Mouse (Mus musculus) activated CD4-positive, CD25-positive, alpha-beta regulatory T cell, adult 4 months (primary cell): Measurements from ENCODE around the gene Ppp4c. TPM values are rescaled to one million over a fixed set of nuclear protein-coding genes. Genes with fewer than 3 reads are reported as not detected.

ENCODE experiments used
- ATAC-seq: one replicate; pipeline ENCODE4 v1.8.0; 2017
- polyA plus RNA-seq, 2 experiments: library from polyadenylated mRNA; unstranded; fragments of 100-300 nt; shearing (Covaris generic); gene quantifications; one replicate each; pipeline ENCODE4 v1.2.1; 2017

Gene Ppp4c
- polyA plus RNA-seq, 2 experiments from 2014 or later: 133 to 149 TPM

DNA sequence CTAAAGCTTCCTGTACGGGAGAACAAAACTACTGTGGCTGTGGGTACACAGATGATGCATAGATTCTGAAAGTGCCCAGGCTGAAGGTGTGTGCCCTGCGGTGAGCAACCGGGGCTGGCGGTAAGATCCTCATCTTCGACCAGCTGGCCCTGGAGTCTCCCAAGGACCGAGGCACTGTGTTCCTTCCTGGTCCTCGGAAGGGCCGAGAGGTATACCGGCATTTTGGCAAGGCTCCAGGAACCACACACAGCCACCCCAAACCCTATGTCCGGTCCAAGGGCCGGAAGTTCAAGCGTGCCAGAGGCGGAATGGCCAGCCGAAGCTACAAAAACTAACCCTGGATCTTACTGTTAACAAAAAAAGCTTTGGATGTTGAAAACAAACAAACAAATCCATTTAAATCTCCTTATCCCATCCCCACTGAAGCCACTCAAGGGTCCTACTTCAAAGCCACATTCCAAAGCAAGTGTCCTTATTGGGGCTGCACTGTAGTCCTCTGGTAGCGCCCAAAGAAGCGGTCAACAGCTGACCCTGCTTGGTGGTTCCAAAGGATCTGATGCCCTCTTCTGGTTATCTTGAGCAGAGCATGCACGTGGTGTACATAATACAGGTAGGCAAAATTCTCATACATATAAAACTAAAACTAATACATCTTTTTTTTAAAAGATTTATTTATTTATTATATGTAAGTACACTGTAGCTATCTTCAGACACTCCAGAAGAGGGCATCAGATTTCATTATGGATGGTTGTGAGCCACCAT, 42.5 kb downstream of the Ppp4c start:
- no peak for ATAC-seq

DNA sequence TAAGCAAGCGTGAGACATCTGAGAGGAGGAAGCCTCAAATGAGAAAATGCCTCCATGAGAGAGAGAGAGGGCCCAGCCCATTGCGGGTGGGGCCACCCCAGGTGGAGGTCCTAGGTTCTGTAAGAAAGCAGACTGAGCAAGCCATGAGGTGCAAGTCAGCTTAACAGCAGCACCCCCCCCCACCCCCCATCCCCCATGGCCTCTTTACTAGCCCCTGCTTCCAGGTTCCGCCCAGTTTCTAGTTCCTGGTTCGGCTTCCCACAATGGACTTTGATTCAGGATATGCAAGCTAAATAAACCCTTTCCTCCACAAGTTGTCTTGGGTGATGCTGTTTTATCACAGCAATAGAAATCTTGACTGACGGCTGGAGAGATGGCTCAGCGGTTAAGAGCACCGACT, 43.5 kb downstream of the Ppp4c start:
- ATAC-seq: no peak

DNA sequence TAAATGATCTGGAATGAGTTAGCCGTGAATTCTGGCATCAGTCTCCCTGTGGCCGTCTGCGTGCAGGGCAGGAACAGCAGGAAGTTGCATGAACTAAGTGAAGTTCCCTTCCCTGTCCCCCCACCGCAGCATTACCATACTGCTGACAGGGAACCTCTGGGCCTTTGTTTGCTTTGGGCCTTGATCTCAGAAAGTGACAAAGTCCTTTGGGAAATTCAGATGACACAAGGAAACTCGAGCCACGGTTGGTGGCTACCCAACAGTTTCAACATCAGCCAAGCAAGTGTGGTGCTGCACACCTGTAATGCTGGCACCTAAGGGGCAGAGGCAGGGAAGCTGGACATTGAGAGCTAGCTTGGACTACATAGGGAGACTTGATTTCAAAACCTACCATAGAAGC, 45.5 kb downstream of the Ppp4c start:
- ATAC-seq: no peak

DNA sequence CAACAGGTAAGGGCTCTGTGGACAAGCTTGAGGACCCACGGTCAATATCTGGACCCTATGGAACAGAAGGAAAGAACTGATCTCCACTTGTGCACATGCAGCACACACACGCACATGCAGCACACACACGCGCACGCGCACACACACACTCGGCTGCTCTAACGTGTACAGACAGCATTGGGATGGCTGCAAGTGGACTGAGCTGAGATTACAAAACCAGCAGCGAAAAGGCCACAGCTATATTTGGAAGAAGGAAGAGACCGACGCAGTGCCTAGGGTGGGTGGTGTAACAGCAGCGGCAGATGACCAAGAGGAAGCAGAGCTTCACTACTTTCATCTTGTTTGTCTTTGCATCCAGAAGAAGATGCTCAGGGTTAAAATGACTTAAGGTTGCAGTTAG, 46.2 kb downstream of the Ppp4c start:
- ATAC-seq: no peak

DNA sequence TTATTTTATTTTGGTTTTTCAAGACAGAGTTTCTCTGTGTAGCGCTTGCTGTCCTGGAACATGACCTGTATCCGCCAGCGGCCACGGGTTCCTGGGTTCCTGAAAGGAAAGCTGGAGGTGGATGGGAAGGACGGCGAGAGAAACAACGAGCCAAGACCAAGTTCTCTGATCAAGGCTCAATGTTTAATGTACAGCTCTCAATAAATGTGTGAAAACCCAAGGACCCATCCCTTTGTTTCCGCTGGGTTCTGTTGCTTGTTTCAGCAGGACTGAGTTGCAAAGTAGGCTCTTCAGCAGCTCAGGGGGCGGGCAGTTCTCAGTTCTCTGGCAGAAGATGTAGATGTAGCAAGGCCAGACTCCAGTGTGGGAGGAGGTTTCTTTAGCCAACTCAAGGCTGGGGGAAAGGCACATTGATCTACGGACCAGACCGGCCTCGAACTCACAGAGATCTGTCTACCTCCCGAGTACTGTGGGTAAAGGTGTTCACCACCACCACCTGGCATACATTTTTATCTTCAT, 50.3 kb downstream of the Ppp4c start:
- ATAC-seq: no peak

DNA sequence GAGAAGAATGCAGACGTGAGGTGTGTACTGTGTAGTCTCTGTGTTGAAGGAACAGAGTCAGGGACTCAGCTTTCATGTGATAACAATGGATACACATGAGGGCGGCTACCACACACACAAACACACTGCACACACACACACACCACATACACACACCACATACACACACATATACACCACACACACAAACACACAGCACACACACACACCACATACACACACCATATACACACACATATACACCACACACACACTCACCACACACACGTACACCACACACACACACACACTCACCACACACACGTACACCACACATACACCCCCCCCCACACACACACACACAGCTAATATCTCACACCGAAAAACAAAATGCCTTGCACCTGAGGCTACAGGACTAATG, 50.8 kb downstream of the Ppp4c start:
- no peak for ATAC-seq

DNA sequence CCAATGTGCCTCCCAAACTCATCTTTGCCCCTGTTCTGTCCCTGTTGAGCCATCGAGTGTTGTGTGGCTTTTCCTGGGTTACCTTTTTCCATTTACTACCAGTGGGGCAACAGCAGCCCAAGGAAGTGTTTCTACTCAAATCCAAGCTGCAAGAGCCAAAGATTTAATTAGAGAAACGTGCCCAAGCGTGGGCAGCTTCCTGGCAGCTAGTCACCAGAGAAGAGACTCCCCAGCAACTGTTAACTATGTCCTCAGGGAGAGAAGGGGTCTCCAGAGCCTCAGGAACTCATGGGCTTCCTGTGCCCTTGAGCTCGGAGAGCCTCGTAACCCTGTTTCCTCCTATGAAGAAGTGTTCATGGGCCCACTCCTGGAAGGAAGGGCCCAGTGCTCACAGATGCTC, 51.3 kb downstream of the Ppp4c start:
- ATAC-seq: no peak

DNA sequence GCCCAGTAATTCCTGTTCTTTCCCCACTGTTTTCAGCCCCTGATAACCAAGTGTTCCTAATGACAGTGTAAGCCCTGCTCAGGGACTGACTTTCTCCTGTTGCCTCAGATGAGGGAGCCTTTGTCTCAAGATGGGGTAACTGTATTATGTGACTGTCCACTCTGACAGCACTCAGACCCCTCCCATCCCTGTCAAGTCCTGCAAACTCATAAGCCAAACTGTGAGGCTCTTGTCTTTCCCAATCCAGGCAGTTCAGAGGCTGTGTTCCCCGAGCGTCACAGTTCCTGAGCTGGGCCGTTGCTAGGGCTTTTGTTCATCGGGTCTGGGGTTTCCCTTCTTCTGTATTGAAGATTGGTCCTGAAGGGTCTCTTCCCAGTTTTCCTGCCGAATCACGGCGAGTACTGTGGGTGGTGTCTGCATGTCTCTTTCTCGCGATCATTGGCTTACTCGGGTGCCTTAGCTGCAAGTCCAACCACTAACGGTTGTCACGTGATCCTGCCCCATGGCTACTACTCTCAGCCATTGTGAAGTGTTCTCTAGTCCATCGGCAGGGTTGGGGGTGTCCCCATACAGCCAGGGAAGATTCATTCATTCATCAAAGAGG, 52.1 kb downstream of the Ppp4c start:
- ATAC-seq: no peak

DNA sequence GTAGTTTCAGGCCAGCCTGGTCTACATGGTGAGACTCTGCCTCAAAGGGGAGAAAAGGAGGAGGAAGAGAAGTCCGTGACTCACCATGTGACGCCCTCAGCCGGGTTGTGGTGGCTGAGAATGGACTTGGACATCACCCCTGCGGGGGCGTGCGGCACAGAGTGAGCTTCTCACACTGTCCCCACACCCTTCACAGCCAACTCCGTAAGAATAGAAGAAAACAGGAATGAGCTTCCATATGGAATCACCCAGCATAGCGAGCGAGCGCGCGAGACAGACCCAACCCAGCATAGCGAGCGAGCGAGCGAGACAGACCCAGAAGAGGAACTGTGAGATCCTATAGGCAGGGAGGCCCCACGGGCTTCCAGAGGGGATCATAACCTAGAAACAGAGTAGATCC, 52.7 kb downstream of the Ppp4c start:
- no peak for ATAC-seq

DNA sequence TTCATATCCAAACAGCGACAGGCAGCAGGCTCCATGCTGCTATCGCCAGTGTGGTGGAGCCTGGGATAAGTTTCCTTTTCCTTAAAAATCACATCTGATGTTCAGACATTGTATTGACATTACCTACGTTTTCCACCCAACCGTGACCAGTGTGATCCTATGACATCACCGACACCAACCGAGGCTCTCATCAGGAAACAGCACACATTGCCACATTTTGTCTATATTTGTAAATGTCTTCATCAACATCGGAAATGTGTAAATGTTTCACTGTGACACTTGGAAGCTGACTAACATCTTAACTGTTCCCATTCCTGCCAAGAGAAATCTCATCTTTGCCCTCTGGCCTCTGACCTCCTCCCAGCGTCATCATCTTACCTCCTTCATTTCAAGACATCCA, 56.2 kb downstream of the Ppp4c start:
- no peak for ATAC-seq

Other genes with a start within 250 kb of the Ppp4c start
- 100 to 1,000 TPM; 207 to 260 TPM for gene Eif3c, start 226.1 kb downstream of the Ppp4c start, polyA plus RNA-seq
- gene Apobr, start 207.6 kb downstream of the Ppp4c start, polyA plus RNA-seq: under 1 TPM; 0.80 to 0.98 TPM
- 10 to 100 TPM; 42.7 to 46.2 TPM for gene Cln3, start 206.7 kb downstream of the Ppp4c start, polyA plus RNA-seq
- not detected for gene Il27, start 197.6 kb downstream of the Ppp4c start, polyA plus RNA-seq
- gene Nupr1, start 161.6 kb downstream of the Ppp4c start, polyA plus RNA-seq: under 1 TPM in 1 of 2 experiments, not detected in 1; 0.54 TPM
- gene Sgf29, start 143.2 kb downstream of the Ppp4c start, polyA plus RNA-seq: 100 to 1,000 TPM in 1 of 2 experiments, 10 to 100 TPM in 1; 73.9 to 103 TPM
- gene Sult1a1, start 116.1 kb downstream of the Ppp4c start, polyA plus RNA-seq: under 1 TPM in 1 of 2 experiments, not detected in 1; 0.42 TPM
- gene Bola2, start 97.1 kb downstream of the Ppp4c start, polyA plus RNA-seq: 100 to 1,000 TPM in 1 of 2 experiments, 10 to 100 TPM in 1; 90.0 to 201 TPM
- gene Slx1b, start 96.7 kb downstream of the Ppp4c start, polyA plus RNA-seq: 10 to 100 TPM in 1 of 2 experiments, 1 to 10 TPM in 1; 9.7 to 10.0 TPM
- 1,000 to 10,000 TPM; 2,153 to 2,681 TPM for gene Coro1a, start 84.7 kb downstream of the Ppp4c start, polyA plus RNA-seq
- gene Mapk3, start 32.9 kb downstream of the Ppp4c start, polyA plus RNA-seq: 10 to 100 TPM; 12.7 to 22.3 TPM
- gene Gdpd3, start 26.2 kb downstream of the Ppp4c start, polyA plus RNA-seq: 100 to 1,000 TPM; 144 to 253 TPM
- 100 to 1,000 TPM; 101 to 105 TPM for gene Ypel3, start 15.5 kb downstream of the Ppp4c start, polyA plus RNA-seq
- 1 to 10 TPM; 2.7 to 2.8 TPM for gene Tbx6, start 11.0 kb downstream of the Ppp4c start, polyA plus RNA-seq
- gene Fam57b, start 5.2 kb upstream of the Ppp4c start, polyA plus RNA-seq: not detected
- not detected for gene 4930451I11Rik, start 39.1 kb upstream of the Ppp4c start, polyA plus RNA-seq
- gene Doc2a, start 54.9 kb upstream of the Ppp4c start, polyA plus RNA-seq: not detected
- gene Hirip3, start 69.5 kb upstream of the Ppp4c start, polyA plus RNA-seq: 10 to 100 TPM; 10.5 to 18.4 TPM
- 10 to 100 TPM; 54.8 to 82.2 TPM for gene Ino80e, start 69.9 kb upstream of the Ppp4c start, polyA plus RNA-seq
- 10 to 100 TPM; 16.8 to 19.5 TPM for gene Taok2, start 92.2 kb upstream of the Ppp4c start, polyA plus RNA-seq
- 10 to 100 TPM; 43.7 to 56.1 TPM for gene Tmem219, start 130.4 kb upstream of the Ppp4c start, polyA plus RNA-seq
- gene Kctd13, start 136.4 kb upstream of the Ppp4c start, polyA plus RNA-seq: 1 to 10 TPM; 7.7 to 8.4 TPM
- under 1 TPM in 1 of 2 experiments, not detected in 1; 0.46 TPM for gene Asphd1, start 157.1 kb upstream of the Ppp4c start, polyA plus RNA-seq
- under 1 TPM; 0.17 to 0.58 TPM for gene Sez6l2, start 158.1 kb upstream of the Ppp4c start, polyA plus RNA-seq
- 100 to 1,000 TPM; 119 to 136 TPM for gene Cdipt, start 183.4 kb upstream of the Ppp4c start, polyA plus RNA-seq
- gene Cdiptos, start 183.6 kb upstream of the Ppp4c start, polyA plus RNA-seq: 1 to 10 TPM in 1 of 2 experiments, under 1 TPM in 1; 0.37 to 1.5 TPM
- 10 to 100 TPM; 12.5 to 18.3 TPM for gene Mvp, start 222.1 kb upstream of the Ppp4c start, polyA plus RNA-seq
- not detected for gene Pagr1b, start 224.0 kb upstream of the Ppp4c start, polyA plus RNA-seq
- 10 to 100 TPM; 39.6 to 56.7 TPM for gene Pagr1a, start 224.9 kb upstream of the Ppp4c start, polyA plus RNA-seq
- 10 to 100 TPM; 26.4 to 31.8 TPM for gene Gm42742, start 228.6 kb upstream of the Ppp4c start, polyA plus RNA-seq
- 1 to 10 TPM in 1 of 2 experiments, not detected in 1; 2.1 TPM for gene Prrt2, start 228.7 kb upstream of the Ppp4c start, polyA plus RNA-seq
- gene Maz, start 234.5 kb upstream of the Ppp4c start, polyA plus RNA-seq: 10 to 100 TPM; 19.0 to 19.1 TPM
- gene Kif22, start 250.0 kb upstream of the Ppp4c start, polyA plus RNA-seq: 10 to 100 TPM; 38.7 to 48.2 TPM